Mouse (Mus musculus) limb, embryonic 14.5 days (tissue): ENCODE measurements at regions not wholly inside any gene's neighbourhood (a gene's known extent, or its start where the extent isn't known, plus 50 kb on each side); places are given as distances from the start of the nearest gene placed in this dataset.

Source experiments
- ATAC-seq: fragments of 200-750 bp; cut with Nextera tagmentation; 2 replicates; pipeline ENCODE4 v1.8.0; 2017; ENCODE audit warnings: low read depth, moderate number of reproducible peaks, moderate TSS enrichment; ENCODE audit not compliant: low FRiP score
- DNase-seq: peaks from one replicate; pipeline ENCODE4 v3.0.0-alpha.2; 2015; ENCODE audit warnings: low spot score
- H3K27ac ChIP-seq: fragments of 300-500 bp; sonication (generic); replicated peaks from 2 replicates; pipeline ENCODE4 v1.5.1; 2014; ENCODE audit warnings: low read depth, mild to moderate bottlenecking, low read length, moderate library complexity, mixed read lengths
- H3K27me3 ChIP-seq: fragments of 300-500 bp; sonication (generic); 2 replicates; pipeline ENCODE4 v1.6.1; 2014; ENCODE audit warnings: low read length, mixed read lengths; ENCODE audit not compliant: control insufficient read depth, insufficient read depth
- H3K36me3 ChIP-seq: fragments of 300-500 bp; sonication (generic); 2 replicates; pipeline ENCODE4 v1.6.1; 2014; ENCODE audit warnings: mild to moderate bottlenecking, low read length, moderate library complexity, mixed read lengths; ENCODE audit not compliant: control insufficient read depth, insufficient read depth
- H3K4me1 ChIP-seq: fragments of 300-500 bp; sonication (generic); 2 replicates; pipeline ENCODE4 v1.6.1; 2014; ENCODE audit warnings: antibody characterized with exemption, low read length, mixed read lengths; ENCODE audit not compliant: control insufficient read depth, insufficient read depth
- H3K4me2 ChIP-seq: fragments of 300-500 bp; sonication (generic); replicated peaks from 2 replicates; pipeline ENCODE4 v1.6.1; 2014; ENCODE audit warnings: low read depth, mild to moderate bottlenecking, low read length, moderate library complexity; ENCODE audit not compliant: severe bottlenecking
- H3K4me3 ChIP-seq: fragments of 300-500 bp; sonication (generic); replicated peaks from 2 replicates; pipeline ENCODE4 v1.5.1; 2014; ENCODE audit warnings: low read length
- H3K9ac ChIP-seq: fragments of 300-500 bp; sonication (generic); 2 replicates; pipeline ENCODE4 v1.6.1; 2014; ENCODE audit warnings: mild to moderate bottlenecking, low read depth, low read length, moderate library complexity; ENCODE audit not compliant: severe bottlenecking
- H3K9me3 ChIP-seq: fragments of 300-500 bp; sonication (generic); 2 replicates; pipeline ENCODE4 v1.6.1; 2016; ENCODE audit warnings: low read length; ENCODE audit not compliant: control insufficient read depth
- POLR2A ChIP-seq: fragments of 200-500 bp; IDR thresholded peaks from 2 replicates; pipeline ENCODE4 v1.8.0; 2012; ENCODE audit warnings: inconsistent platforms, mild to moderate bottlenecking, moderate library complexity, borderline replicate concordance; ENCODE audit not compliant: insufficient read depth, insufficient read length; ENCODE audit errors: extremely low read depth
- WGBS: fragments of 180-500 bp; shearing (Covaris S2); extraction: QIAGEN DNeasy Blood & Tissue Kit; methylation state at CpG from one replicate; pipeline ENCODE4 v1.1.7; 2014; 5-methylcytosine and 5-hydroxymethylcytosine counted together

- WGBS = 92% methylated on average over 4 of the region's 4 CpGs
- TF ChIP-seq POLR2A = no peak
- no peak for ATAC-seq
These were observed 97.2 kb upstream of the Ppp2r3a start for GRCm38 (mm10) chr9:101348771-101349170.

GRCm38 (mm10) chr9:101342887-101343286, 91.3 kb upstream of the Ppp2r3a start:
- Histone ChIP-seq H3K9me3 (no peaks in the 10 kb centered on the region), H3K36me3 (no peaks in the 10 kb centered on the region), H3K27me3 (no peaks in the 10 kb centered on the region), H3K4me2 (no peak overlapping the region), H3K9ac (no peak overlapping the region), H3K4me1 (no peaks in the 10 kb centered on the region), H3K27ac (no peak overlapping the region), H3K4me3 (no peak overlapping the region)
- ATAC-seq (no peak), DNase-seq (no peak)
- WGBS = 74% methylated on average over 5 of the region's 5 CpGs
- TF ChIP-seq POLR2A = no peak

More at GRCm38 (mm10) chr9:101348771-101349170, 97.2 kb upstream of the Ppp2r3a start:
- Histone ChIP-seq H3K9ac (no peak overlapping the region), H3K4me1 (no peaks in the 10 kb centered on the region), H3K9me3 (no peaks in the 10 kb centered on the region), H3K4me2 (no peak overlapping the region), H3K27me3 (no peaks in the 10 kb centered on the region), H3K27ac (no peak overlapping the region), H3K4me3 (no peak overlapping the region), H3K36me3 (no peaks in the 10 kb centered on the region)
- no peak for DNase-seq

- Histone ChIP-seq H3K4me2 (no peak overlapping the region), H3K9ac (no peak overlapping the region), H3K36me3 (no peaks in the 10 kb centered on the region), H3K27ac (no peak overlapping the region), H3K27me3 (no peaks in the 10 kb centered on the region), H3K9me3 (no peaks in the 10 kb centered on the region), H3K4me3 (no peak overlapping the region), H3K4me1 (no peaks in the 10 kb centered on the region)
- no peak for TF ChIP-seq POLR2A
- WGBS = 58% methylated on average over 11 of the region's 11 CpGs
- no peak for ATAC-seq
- DNase-seq = no peak
These were observed 89.3 kb upstream of the Ppp2r3a start for GRCm38 (mm10) chr9:101340796-101341465.

GRCm38 (mm10) chr9:101329032-101329824, 77.6 kb upstream of the Ppp2r3a start:
- Histone ChIP-seq H3K9me3 (no peaks in the 10 kb centered on the region), H3K4me2 (no peak overlapping the region), H3K4me1 (no peaks in the 10 kb centered on the region), H3K4me3 (no peak overlapping the region), H3K27me3 (no peaks in the 10 kb centered on the region), H3K27ac (no peak overlapping the region), H3K36me3 (no peaks in the 10 kb centered on the region), H3K9ac (no peak overlapping the region)
- 55% methylated on average over 8 of the region's 8 CpGs for WGBS
- no peak for TF ChIP-seq POLR2A
- DNase-seq (no peak), ATAC-seq (no peak)

GRCm38 (mm10) chr9:101326961-101327360, 75.4 kb upstream of the Ppp2r3a start:
- Histone ChIP-seq H3K9me3 (no peaks in the 10 kb centered on the region), H3K36me3 (no peaks in the 10 kb centered on the region), H3K4me1 (no peaks in the 10 kb centered on the region), H3K4me2 (no peak overlapping the region), H3K27me3 (no peaks in the 10 kb centered on the region), H3K9ac (no peak overlapping the region), H3K4me3 (no peak overlapping the region), H3K27ac (no peak overlapping the region)
- no peak for TF ChIP-seq POLR2A
- ATAC-seq = no peak
- no peak for DNase-seq
- 23% methylated on average over 3 of the region's 3 CpGs for WGBS
